Mouse (Mus musculus) heart, postnatal 10 days (tissue): ENCODE results near the gene Cdyl. TPM values are rescaled to one million over a fixed set of nuclear protein-coding genes. Genes with fewer than 3 reads are reported as not detected.

ENCODE experiments used
- DNase-seq, 2 experiments: peaks; one replicate each; pipeline ENCODE4 v3.0.0; 2021
- intact Hi-C: fragments of 180-260 bp; cut with DNase I; formaldehyde crosslinking; loops from one replicate; pipeline ENCODE4 v1.15.1; 2025
- total RNA-seq, 2 experiments: library from RNA; stranded (reverse); gene quantifications; 2 replicates each; pipeline ENCODE4 v1.2.3; 2021

Cdyl gene
- total RNA-seq, 2 experiments from 2014 or later: 15.3 to 15.7 TPM

DNA sequence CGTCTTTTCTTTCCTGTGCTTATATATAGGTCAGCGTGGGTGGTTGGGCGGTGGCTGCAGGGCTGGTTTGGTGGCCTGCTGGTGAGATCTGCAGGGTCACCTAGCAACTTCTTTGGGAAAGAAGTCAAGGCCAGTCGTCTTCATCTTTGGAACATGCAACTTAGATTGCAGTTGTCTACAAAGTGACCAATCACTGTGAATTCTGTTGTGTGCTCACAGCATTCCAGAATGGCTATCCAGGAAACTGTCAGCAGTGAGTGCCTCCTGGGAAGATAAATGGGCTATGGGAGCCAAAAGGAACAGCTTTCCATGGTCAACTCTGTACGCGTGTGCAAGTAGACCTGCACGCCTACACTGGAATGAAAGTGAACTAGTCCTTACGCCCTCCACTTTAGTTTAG is 26.6 kb downstream of the Cdyl start:
- peak; percentile 53 to 57 for DNase-seq
- intact Hi-C loops: no loop called here

DNA sequence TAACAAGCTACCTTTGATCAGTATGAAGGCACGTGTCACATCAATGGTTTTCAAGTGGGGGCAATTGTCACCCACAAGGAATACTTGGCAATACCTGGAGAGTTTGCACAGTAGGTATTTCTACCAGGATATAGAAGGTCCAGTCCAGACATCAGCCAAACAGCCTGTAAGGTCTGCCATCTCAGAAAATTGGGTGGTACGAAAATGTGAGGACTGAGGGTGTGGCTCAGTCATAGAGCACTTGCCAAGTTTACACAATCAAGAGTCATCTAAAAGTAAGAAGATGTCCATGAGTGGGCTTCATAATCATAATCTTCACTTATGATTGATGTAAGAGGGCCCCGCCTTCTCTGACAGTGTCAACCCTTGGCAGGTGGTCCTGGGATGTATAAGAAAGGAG is 29.9 kb downstream of the Cdyl start:
- intact Hi-C loops: no loop called here
- DNase-seq: no peak

DNA sequence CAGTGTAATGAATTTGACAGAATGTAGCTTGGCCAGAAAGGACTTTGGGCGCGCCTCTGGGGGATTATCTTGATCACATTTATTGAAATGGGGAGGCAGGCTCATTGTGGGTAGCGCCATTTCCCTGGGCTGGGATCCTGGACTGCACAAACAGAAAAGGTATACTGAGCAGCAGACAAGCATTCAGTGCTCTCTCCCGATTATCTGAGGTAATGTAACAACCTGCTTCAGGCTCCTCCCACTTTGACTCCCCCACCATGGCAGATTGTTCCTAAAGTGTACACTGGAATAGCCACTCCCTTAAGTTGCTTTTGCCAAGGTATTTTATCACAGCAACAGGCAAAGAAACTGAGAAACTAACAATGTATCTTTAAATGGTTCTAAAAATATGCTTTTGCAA is 58.0 kb downstream of the Cdyl start:
- no peak for DNase-seq
- intact Hi-C loops: no loop called here

DNA sequence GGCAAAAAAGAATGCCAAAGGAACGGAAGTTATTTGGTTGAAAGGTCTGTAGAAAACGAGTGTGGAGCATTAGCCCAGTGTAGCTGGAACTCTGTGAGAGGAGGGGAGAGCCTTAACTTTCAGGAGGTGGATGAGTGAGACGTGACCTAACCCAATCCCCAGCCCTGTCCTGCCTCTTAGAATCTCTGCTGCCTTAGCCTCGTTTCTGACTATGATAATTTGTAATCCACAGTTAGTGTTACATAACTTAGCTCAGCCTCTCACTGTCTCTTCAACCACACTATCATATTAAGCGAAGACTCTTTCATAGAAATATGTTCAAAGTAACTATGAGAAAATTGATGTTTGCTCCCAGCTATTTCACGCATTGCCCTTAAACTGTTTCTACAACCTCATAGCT is 59.9 kb downstream of the Cdyl start:
- DNase-seq: no peak
- intact Hi-C loops: no loop called here

DNA sequence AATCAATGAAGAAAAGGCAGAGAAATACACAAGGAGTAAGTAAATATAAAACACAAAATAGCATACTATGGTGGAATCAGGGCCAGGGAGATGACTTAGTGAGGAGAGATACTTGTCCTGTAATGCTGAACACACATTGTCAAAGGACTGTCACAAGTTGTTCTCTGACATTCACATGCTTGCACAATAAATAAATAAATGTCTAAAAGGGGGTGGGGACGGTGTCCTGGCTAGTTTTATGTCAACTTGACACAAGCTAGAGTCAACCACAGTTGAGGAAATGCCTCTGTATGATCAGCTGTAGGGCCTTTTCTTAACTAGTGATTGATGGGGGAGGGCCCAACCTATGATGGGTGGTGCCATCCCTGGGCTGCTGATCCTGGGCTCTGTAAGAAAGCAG is 63.4 kb downstream of the Cdyl start:
- no peak for DNase-seq
- intact Hi-C loops: no loop called here

DNA sequence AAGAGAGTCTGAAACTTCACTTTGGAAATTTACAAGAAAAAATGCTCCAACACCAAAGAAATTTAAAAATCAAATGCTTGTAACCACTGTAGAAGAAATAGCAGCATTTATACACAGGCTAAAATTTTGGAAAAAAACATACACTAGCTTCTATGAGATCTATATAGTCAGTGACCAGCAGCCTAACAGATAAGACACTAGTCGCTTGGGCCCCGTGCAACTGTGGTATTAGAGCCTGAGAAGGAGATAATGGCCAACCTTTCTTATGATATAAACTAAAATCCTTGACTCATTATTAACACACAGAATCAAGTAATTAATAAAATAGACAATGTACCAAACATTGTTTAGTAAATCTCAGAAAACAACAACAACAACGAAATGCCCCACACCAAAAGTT is 66.4 kb downstream of the Cdyl start:
- DNase-seq: no peak
- intact Hi-C loops: no loop called here

DNA sequence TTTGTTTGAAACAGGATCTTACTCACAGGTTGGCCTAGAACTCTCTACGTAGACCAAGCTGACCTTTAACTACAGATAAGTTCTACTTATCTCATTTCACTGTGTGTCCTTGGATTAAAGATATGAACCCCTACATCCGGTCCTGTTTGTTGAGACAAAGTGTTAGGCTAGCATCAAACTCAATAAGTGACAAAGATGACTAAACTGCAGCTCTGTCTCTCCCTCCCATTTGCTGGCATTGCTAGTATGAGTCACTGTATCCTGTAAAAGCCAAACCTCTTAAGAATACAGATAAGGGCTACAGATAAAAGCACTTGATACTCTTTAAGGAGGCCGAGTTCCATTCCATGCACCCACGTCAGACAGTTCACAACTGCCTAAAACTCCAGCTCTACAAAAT is 72.5 kb downstream of the Cdyl start:
- intact Hi-C loops: no loop called here

DNA sequence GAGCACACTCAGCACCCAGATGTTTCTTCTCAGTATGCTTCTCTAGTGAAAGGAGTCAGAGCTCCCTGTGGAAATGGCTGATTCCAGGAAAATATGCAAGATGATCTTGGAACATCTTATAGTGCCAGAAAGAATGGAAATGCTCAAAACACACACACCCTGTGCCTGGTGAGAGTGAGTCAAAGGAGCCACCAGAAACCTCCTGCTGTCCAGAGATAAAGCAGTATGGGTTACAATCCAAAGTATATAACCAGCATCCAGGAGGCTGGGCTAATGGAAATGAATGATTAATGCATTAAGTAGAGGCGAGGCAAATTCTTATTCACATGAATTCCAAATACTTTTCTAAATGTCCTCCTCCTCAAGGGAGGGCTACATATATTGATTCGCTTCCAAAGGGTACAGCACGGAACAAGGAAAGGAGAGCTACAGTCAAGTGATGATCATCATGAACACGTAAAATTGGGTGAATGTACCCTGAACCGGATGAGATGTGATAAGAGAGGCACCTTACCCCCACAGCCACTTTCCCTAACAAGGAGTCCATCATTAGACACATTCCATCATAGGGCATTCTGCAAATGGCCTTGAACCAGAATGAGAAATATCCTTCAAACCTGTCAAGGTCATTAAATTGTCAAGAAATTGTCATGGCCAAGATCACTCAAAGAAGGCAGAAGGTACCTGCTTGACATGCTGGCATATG is 73.4 kb downstream of the Cdyl start:
- intact Hi-C loops: no loop called here
- DNase-seq: peak; percentile 10 to 29

More for the DNA sequence above, 72.5 kb downstream of the Cdyl start:
- no peak for DNase-seq

DNA sequence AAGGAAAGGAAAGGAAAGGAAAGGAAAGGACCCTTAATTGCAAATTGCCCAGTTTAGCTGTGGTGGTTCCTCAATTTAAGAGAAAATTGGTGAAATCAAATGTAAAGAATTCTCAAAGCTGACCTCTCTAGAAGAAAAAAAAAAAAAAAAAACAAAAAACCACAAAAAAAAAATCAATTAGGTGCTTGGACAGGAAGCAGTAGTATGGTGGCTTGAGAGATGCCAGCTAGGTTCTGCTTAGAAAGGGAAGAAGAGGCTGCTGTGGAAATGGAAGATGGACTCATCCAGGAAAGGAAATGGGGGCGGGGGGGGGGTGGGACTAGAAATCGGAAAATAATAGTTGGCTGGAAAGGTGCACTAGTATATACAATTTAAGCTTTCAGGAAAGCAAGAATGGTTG is 77.9 kb downstream of the Cdyl start:
- intact Hi-C loops: no loop called here
- DNase-seq: no peak

DNA sequence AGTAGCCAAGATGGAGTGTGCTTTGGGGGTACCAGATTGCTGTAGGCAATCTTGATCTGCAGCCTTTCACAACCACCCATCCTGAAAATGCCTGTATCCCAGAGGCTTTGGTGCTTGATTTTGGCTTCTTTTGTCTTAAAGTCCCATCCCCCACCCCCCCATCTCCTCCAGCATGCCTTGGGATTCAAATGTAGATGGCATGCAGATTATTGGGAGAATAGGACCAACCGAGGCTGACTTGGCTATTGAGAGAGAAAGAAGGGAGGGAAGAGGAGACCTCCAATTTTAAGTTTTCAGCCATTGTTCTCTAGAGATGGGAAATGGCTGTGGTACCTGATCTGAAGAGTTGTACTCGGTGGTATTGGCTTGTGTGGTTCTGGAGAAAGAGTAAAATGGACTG is 78.6 kb downstream of the Cdyl start:
- DNase-seq: no peak
- intact Hi-C loops: no loop called here

DNA sequence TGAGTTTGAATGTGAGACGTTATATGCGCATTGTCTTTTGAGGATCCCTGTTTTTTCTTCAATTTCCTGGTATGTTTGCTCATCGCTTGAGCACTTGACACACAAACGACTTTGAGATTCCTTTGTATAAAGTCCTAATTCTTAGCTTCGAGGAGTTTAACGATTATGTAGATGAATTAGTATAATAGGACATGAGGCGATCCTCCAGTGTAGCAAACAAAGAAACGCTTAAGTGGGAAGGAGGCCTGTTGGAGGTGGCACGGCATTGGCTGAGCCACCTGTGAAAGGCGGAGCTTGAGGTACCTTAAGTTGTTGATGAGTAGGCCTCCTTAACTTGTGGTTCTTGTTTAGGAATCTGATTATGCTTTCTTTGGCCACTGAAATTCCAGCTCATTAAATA is 79.8 kb downstream of the Cdyl start:
- DNase-seq: no peak
- intact Hi-C loops: no loop called here

DNA sequence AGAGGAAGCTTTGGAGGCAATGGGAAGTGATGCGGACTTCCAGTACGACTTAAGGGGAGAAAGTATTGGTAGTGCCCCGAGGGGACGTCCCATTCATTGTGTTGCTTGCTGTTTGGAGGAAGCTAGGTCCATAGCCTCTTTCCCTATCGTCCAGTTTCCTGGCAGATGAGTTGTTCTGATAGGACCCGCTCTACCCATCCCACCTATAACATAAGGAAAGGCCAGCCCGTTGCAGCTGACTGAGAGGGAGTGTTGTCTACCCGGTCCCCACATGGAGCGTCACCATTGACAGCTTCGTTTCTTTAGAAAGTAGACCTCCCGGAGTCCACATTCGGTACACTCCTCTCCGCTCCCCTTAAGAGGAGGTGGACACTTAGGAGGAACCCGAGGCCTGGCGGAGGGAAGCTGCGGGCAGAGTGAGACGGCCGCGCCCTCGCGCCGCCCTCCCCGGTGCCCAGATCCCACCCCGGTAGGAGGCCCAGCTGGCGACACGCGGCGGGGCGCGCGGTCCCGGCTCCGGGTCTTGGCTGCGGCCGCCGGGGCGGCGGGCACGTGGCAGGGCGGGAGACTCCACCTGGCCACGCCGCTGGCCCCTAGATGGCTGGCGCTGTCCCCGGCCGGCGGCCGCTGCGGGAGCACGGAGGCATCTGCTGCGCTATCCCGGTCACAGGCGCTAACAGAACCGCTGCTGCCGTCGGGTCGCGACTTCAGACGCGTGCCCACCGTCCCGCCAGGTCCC is 80.8 kb downstream of the Cdyl start:
- DNase-seq: peak; percentile 85 to 87
- intact Hi-C loops: loop anchor here (5.0 kb wide), 1 partner anchor 158 kb away; no protein-coding TSS in a partner anchor

DNA sequence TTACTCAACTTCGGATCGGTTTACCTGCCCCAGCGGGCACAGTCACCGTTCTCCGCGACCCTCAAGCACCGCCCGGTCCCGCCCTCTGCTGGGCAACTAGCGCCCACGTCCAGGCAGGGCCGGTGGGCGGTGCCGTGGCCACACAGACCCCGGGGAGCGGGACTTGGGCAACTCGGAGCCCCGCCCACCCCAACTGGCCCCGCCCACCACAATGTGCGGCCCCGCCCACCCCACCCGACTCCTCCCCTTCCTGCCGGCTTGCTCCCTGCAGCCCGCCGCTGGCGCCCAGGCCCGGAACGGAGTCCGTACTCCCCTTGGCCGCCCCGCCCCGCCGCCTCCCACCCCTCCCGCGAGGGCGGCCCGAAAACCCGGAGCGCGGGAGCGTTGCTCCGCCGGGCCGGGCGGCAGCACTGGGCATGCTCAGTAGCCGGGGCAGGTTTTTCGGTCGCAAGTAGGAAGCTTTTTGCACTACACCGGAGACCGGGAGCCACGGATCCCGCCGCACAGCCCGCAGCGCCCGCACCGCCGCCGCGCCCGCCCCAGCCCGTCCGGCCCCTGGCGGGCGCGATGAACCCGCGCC is 81.5 kb downstream of the Cdyl start:
- DNase-seq: peak; percentile 92 to 94
- intact Hi-C loops: loop anchor here (5.0 kb wide), 1 partner anchor 159 kb away; no protein-coding TSS in a partner anchor

DNA sequence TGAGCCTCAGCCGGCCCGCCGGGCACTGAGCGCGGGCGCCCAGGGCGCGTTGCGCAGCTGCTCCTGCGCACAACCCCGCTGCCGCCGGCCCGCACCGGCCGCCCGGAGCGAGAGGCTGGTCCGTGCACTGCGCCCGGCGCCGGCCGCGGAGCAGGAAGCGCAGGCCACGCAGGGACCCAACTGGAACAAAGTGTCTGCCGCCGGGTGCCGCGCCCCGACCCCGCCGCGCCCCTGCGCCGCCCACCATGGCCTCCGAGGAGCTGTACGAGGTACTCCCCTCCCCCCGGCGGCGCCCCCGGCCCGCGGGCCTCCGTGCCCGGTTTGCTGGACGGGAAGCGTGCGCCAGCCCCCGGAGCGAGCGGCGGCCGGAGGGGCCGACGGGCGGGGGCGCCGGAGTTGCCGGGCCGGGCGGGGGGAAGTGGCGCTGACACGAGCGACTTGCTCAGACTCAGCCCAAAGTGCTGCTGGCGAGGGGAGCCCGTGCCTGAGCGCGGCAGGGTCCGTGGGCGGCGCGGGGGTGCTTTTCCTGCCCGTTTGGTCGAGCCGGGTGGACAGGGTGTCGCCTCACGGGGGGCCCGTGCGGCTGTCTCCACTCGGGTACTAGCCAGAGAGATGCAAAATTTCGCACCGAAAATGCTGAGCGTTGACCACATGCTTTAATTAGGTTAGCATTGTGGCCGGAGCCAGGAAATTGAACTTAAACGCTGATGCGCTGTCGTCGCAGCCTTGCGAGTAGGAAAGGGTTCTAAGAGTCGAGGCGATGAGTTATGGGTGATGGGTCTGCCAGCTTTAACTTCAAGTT is 82.2 kb downstream of the Cdyl start:
- intact Hi-C loops: loop anchor here (5.0 kb wide), 1 partner anchor 160 kb away; no protein-coding TSS in a partner anchor

DNA sequence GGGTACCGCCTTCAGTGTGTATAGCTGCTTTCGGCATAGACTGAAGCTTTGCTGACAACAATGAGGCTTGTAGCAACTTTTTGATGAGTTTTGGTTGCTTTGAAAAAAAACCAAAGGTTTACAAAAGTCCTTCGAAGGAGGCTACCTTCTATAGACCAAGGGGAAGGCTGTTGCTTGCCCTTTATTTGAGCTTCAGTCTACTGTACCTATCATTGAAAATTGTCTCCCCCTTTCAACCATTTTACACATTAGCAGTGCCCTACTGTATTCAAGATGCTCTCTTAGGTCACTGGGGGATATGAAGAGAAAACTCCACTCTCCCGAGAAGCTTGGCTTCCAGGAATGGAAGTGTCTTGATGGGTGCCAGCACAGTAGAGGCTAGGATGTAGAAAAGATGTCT is 83.1 kb downstream of the Cdyl start:
- DNase-seq: no peak
- intact Hi-C loops: loop anchor here (5.0 kb wide), 1 partner anchor 160 kb away; no protein-coding TSS in a partner anchor

More for the DNA sequence above, 82.2 kb downstream of the Cdyl start:
- peak; percentile 68 to 69 for DNase-seq

DNA sequence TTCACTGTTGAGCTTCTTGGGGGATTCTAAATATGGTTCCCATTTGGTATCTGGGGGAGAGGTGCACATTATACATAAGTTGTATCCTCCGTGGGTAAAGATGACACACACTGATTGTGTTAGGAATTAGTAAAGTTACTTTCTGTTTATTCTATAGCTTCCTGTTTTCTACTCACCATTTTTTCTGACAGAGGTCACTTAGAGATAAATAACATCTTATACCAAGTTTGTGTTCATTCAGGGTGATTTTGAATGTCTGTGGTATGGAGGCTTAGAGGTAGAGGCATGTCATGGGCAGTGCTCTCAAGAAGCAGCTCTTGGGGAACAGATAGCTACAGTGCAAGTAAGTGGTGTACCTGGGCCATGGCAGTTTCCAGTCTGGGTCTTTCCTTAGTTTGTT is 83.6 kb downstream of the Cdyl start:
- intact Hi-C loops: loop anchor here (5.0 kb wide), 1 partner anchor 161 kb away; no protein-coding TSS in a partner anchor
- no peak for DNase-seq

DNA sequence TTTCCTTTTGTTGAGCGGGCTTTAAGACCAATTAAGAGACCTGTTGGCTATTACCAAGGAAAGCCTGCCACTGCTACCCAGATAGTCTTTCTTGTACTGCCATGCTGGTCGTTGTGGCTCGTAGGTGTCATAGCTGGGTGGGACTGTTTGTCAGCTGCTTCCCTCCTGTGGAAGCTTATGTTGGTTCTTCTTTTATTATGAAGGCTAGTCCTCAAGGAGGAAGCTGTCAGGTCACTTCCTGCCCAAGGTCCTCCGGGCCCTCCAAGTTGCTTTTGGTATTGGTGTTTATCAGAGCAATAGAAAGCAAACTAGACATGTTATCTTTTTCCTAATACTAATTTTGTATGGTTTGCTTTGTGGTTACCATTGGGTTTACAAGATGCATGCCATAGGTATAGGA is 89.6 kb downstream of the Cdyl start:
- intact Hi-C loops: no loop called here
- no peak for DNase-seq

DNA sequence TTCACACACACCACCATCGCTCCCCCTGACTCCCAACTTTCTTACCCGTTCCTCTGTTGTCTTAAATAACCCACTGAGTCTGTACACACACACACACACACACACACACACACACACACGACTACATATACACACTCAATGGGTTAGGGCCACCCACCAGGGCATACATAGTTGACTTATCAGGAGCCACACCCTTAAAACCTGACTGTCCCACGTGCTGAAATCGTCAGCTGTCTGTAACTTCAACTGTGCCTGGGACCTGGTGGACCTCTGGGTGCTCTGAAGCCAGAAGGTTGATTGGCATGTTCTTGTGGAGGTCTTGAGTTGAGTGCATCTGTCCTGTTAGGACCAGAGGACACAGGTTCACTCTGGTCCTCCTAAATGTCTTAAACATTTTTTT is 90.0 kb downstream of the Cdyl start:
- no peak for DNase-seq
- intact Hi-C loops: no loop called here

DNA sequence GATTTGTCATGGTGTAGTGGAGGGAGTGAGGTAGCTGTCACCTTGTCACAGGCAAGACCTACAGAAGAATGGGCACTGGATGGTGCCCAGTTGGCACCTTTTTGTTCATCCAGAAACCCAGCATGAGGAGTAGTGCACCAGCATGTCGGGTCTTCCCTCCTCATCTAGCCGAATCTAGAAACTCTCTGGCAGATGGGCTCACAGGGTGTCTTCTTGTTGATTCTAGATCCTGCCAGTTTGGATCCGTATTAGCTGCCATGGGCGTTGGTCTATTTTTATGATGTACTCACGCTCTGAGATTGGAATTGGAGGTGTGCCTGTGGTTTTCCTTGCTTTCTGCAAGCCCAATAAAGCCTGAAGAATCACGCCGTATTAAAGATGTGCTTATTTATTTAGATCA is 92.4 kb downstream of the Cdyl start:
- peak in 1 of 2 experiments; percentile 18 for DNase-seq
- intact Hi-C loops: no loop called here

DNA sequence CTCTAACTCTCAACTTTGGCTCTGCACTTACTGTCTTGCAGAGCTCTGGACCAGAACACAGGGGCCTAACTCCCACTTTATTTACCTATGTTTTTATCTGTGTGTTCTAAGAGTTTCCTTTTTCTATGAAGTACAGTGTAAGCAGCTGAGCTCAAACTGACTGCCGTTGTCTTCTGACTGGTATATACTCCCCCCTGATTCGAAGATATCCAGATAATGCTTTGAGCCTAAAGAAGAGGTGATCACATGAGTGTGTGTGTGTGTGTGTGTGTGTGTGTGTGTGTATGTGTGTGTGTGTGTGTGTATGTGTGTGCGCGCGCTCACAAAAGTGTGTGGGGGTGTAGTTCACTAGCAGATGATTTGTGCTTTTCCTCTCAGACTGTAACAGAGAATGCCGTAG is 95.4 kb downstream of the Cdyl start:
- DNase-seq: no peak
- intact Hi-C loops: no loop called here
